Mouse (Mus musculus): ENCODE measurements around the gene Itgal. TPM values are rescaled to one million over a fixed set of nuclear protein-coding genes. Genes with fewer than 3 reads are reported as not detected.

Itgal gene
- polyA plus RNA-seq, 2 experiments, result 4.0 to 6.4 TPM

DNA sequence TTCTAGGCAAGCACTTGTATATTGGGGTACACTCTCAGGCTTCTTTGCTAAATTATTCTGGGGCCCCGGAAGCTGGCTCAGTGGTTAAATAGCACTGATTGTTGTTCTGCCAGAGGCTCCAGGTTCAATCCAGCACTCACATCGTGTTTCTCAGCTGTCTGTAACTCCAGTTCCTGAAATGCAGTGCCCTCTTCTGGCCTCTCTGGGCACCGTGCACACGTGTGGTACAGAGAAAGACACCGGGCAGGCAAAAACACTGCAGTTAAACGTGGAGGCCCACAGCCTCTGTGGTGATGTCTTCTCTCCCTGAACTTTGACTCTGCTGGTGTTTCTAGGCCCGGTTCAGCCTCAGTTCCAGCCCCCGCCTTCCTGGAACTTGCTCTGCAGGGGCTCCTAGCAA, 17.7 kb upstream of the Itgal start:
- Histone ChIP-seq H3K9me3 (ENCODE audit: control insufficient read depth, low read length) (no peaks in the 10 kb centered on the region), H3K9ac (replicated peaks) (no peak overlapping the region; the same call in 1 of the 2 replicates)
- TF ChIP-seq EP300 (IDR thresholded peaks at IDR 0.05; ENCODE audit: low read depth), result no peak
- TF ChIP-seq CTCF (IDR thresholded peaks at IDR 0.05; ENCODE audit: low read depth), result peak; percentile 83

DNA sequence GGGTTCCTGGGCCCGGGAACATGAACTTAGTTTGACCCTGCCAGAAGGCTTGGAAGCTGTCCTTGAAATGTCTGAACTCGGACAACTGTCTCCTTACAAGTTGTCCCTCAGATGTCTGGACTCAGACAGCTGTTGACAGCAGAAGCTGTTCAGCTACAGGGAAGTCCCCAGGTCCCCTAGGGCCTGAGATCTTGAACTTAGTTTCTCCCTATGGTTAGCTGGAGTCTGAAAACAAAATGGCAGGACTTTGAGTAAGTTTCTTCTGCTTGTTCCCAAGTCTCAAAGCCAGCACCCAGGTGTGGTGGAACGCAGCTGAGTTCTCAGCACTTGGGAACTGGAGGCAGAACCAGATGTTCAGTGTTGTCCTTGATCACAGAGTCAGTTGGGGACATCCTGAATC, 16.0 kb upstream of the Itgal start:
- TF ChIP-seq CTCF (IDR thresholded peaks at IDR 0.05; ENCODE audit: low read depth) (no peak), EP300 (IDR thresholded peaks at IDR 0.05; ENCODE audit: low read depth) (no peak)
- H3K9me3 ChIP-seq (ENCODE audit: control insufficient read depth, low read length), result no peaks in the 10 kb centered on the region
- H3K27me3 ChIP-seq (ENCODE audit: control insufficient read depth, insufficient read depth, low read length), result no peaks in the 10 kb centered on the region
- H3K4me1 ChIP-seq (replicated peaks; ENCODE audit: control insufficient read depth in 2 of 2, insufficient read depth in 2 of 2, low read length in 1 of 2), result peaks cover 0 to 17% of the 10 kb centered on the region in 2 experiments; a peak in 2 of 4 replicates
- 65% methylated on average over 3 of the region's 3 CpGs for WGBS (ENCODE audit: insufficient replicate concordance)
- ATAC-seq (ENCODE audit: insufficient read depth), result no peak
- no peak overlapping the region for H3K9ac ChIP-seq (replicated peaks)
- no peak overlapping the region for H3K4me2 ChIP-seq (ENCODE audit: low read depth)
- H3K4me3 ChIP-seq (ENCODE audit: insufficient read depth in 1 of 2, low read depth in 2 of 2, low read length in 2 of 2), result no peak overlapping the region
- DNase-seq (ENCODE audit: low read depth in 3 of 3, low spot score in 3 of 3), result no peak
- no peaks in the 10 kb centered on the region for H3K36me3 ChIP-seq (replicated peaks; ENCODE audit: control insufficient read depth, insufficient read depth, low read depth)
- H3K27ac ChIP-seq, result no peak overlapping the region

More for the DNA sequence above, 17.7 kb upstream of the Itgal start:
- 10% methylated on average over 8 of the region's 8 CpGs for WGBS (ENCODE audit: insufficient replicate concordance)
- no peak overlapping the region for H3K4me3 ChIP-seq (ENCODE audit: insufficient read depth in 1 of 2, low read depth in 2 of 2, low read length in 2 of 2)
- H3K27me3 ChIP-seq (ENCODE audit: control insufficient read depth, insufficient read depth, low read length), result no peaks in the 10 kb centered on the region
- ATAC-seq (ENCODE audit: insufficient read depth) (no peak), DNase-seq (ENCODE audit: low read depth in 3 of 3, low spot score in 3 of 3) (no peak)
- H3K4me2 ChIP-seq (ENCODE audit: low read depth), result no peak overlapping the region
- no peak overlapping the region for H3K27ac ChIP-seq
- H3K4me1 ChIP-seq (replicated peaks; ENCODE audit: control insufficient read depth in 2 of 2, insufficient read depth in 2 of 2, low read length in 1 of 2), result peaks cover 0 to 18% of the 10 kb centered on the region in 2 experiments
- H3K36me3 ChIP-seq (replicated peaks; ENCODE audit: control insufficient read depth, insufficient read depth, low read depth), result no peaks in the 10 kb centered on the region

DNA sequence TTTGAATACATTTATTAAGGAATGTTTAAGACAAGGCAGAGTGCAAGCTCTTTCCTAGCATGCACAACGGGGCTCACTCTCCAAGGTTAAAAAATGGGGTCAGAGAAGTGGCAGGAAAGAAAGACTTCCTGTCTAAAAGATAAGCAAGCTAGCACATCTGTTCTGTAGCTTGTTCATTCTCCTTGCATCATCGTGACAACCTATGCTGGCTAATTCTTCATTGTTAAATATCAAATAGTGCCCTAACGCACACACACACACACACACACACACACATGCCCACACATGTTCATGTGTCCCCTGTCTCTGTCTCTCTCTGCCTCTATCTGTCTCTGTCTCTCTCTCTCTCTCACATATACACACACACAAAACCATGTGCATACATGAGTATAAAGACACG, 14.9 kb upstream of the Itgal start:
- 17% methylated on average over 4 of the region's 4 CpGs for WGBS (ENCODE audit: insufficient replicate concordance)
- Histone ChIP-seq H3K27me3 (ENCODE audit: control insufficient read depth, insufficient read depth, low read length) (no peaks in the 10 kb centered on the region), H3K4me3 (ENCODE audit: insufficient read depth in 1 of 2, low read depth in 2 of 2, low read length in 2 of 2) (no peak overlapping the region), H3K9me3 (ENCODE audit: control insufficient read depth, low read length) (no peaks in the 10 kb centered on the region), H3K27ac (no peak overlapping the region), H3K4me1 (replicated peaks; ENCODE audit: control insufficient read depth in 2 of 2, insufficient read depth in 2 of 2, low read length in 1 of 2) (peaks cover 0 to 22% of the 10 kb centered on the region in 2 experiments; a peak in 2 of 4 replicates), H3K36me3 (replicated peaks; ENCODE audit: control insufficient read depth, insufficient read depth, low read depth) (no peaks in the 10 kb centered on the region), H3K4me2 (ENCODE audit: low read depth) (no peak overlapping the region), H3K9ac (replicated peaks) (no peak overlapping the region)
- no peak for TF ChIP-seq EP300 (IDR thresholded peaks at IDR 0.05; ENCODE audit: low read depth)
- TF ChIP-seq CTCF (IDR thresholded peaks at IDR 0.05; ENCODE audit: low read depth), result no peak
- DNase-seq (ENCODE audit: low read depth in 3 of 3, low spot score in 3 of 3), result no peak
- ATAC-seq (ENCODE audit: insufficient read depth), result no peak

DNA sequence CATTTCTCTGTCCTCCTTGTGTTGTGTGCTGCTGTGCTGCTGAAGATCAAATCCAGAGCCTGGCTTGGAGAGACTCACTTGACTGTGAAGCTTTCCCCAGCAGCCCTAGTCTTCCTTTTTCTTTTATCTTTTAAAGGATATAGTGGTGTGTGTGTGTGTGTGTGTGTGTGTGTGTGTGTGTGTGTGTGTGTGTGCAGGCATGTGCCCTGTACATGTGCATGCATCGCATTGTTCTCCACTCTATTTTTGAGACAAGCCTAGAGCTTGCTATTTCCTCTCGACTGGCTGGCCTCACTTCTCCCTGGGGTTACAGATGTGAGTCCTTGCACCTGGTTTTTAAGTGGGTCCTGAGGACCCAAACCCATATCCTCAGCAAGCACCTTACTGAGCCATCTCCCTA, 13.9 kb upstream of the Itgal start:
- peaks cover 0 to 17% of the 10 kb centered on the region in 2 experiments; a peak in 2 of 4 replicates for H3K4me1 ChIP-seq (replicated peaks; ENCODE audit: control insufficient read depth in 2 of 2, insufficient read depth in 2 of 2, low read length in 1 of 2)
- no peaks in the 10 kb centered on the region for H3K9me3 ChIP-seq (ENCODE audit: control insufficient read depth, low read length)
- no peak overlapping the region for H3K4me2 ChIP-seq (ENCODE audit: low read depth)
- no peak for DNase-seq (ENCODE audit: low read depth in 3 of 3, low spot score in 3 of 3)
- TF ChIP-seq CTCF (IDR thresholded peaks at IDR 0.05; ENCODE audit: low read depth) (no peak), EP300 (IDR thresholded peaks at IDR 0.05; ENCODE audit: low read depth) (no peak)
- no peaks in the 10 kb centered on the region for H3K27me3 ChIP-seq (ENCODE audit: control insufficient read depth, insufficient read depth, low read length)
- no peak overlapping the region for H3K9ac ChIP-seq (replicated peaks)
- 46% methylated on average over 2 of the region's 2 CpGs for WGBS (ENCODE audit: insufficient replicate concordance)
- no peak overlapping the region for H3K4me3 ChIP-seq (ENCODE audit: insufficient read depth in 1 of 2, low read depth in 2 of 2, low read length in 2 of 2)
- no peaks in the 10 kb centered on the region for H3K36me3 ChIP-seq (replicated peaks; ENCODE audit: control insufficient read depth, insufficient read depth, low read depth)
- ATAC-seq (ENCODE audit: insufficient read depth), result no peak
- no peak overlapping the region for H3K27ac ChIP-seq

DNA sequence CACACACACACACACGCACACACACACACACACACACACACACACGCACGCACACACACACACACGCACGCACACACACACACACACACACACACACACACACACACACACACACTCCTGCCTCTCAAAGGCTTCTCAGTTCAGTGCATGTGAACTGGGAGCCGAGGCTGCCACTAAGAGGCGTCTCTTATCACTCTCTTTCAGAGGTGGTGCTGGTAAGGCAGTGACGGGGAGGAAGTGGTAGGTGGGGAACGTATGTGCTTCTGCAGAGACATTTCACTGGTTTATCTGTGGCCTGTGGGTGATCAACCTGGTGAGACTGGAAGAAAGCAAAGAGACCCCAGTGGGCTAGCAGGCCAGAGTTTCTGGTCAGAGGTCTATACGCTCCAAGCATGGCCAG, 10.9 kb upstream of the Itgal start:
- Histone ChIP-seq H3K4me2 (ENCODE audit: low read depth) (no peak overlapping the region), H3K4me3 (ENCODE audit: insufficient read depth in 1 of 2, low read depth in 2 of 2, low read length in 2 of 2) (no peak overlapping the region), H3K9me3 (ENCODE audit: control insufficient read depth, low read length) (no peaks in the 10 kb centered on the region), H3K4me1 (replicated peaks; ENCODE audit: control insufficient read depth in 2 of 2, insufficient read depth in 2 of 2, low read length in 1 of 2) (peaks cover 0 to 12% of the 10 kb centered on the region in 2 experiments; a peak in 2 of 4 replicates), H3K27ac (no peak overlapping the region), H3K36me3 (replicated peaks; ENCODE audit: control insufficient read depth, insufficient read depth, low read depth) (no peaks in the 10 kb centered on the region), H3K27me3 (ENCODE audit: control insufficient read depth, insufficient read depth, low read length) (no peaks in the 10 kb centered on the region), H3K9ac (replicated peaks) (no peak overlapping the region)
- ATAC-seq (ENCODE audit: insufficient read depth) (peak; percentile 83), DNase-seq (ENCODE audit: low read depth in 3 of 3, low spot score in 3 of 3) (no peak)
- TF ChIP-seq EP300 (IDR thresholded peaks at IDR 0.05; ENCODE audit: low read depth) (no peak), CTCF (IDR thresholded peaks at IDR 0.05; ENCODE audit: low read depth) (peak; percentile 27; the same call in 1 of the 2 replicates)
- WGBS (ENCODE audit: insufficient replicate concordance), result 14% methylated on average over 5 of the region's 10 CpGs
